8 mouse cellular contexts compared by ENCODE assay signal in the genomic region with DNA sequence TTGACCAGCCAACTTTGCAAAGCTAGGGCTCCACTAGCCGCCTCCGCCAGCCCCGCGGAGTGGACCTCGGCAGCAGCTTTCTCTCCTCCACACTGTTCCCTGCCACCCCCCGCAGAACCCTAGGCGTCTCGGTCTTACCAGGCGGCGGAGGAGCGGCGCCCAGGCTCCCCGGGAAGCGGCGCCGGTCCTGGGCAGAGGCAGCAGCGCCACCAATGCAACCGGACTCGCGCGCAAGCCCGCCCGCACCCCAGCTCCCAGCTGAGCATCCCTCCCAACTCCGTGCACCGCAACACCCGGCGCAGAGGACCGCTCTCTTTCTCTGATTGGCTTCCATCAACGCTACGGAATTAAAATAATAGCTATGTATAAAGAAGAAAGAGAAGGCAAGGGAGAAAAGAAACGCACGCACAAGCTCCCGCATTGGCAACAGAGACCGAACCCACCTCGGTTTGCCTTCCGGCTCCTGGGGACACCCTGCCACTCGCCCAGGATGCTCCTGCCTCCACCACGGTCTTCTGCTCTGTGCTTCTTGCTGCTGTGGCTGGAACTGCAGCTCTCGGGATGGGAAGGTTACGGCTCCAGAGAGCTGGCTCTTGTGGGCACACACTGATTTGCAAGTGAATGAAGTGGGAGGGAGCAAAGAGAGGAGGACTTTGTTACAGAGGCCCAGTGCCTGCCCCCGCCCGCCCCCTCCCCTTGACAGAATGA. TPM values are rescaled to one million over a fixed set of nuclear protein-coding genes. Genes with fewer than 3 reads are reported as not detected.
DNase-seq lines count a peak whose midpoint lies in the region; ATAC-seq lines count a peak whose summit lies in the region.

Cdh6 (minus strand) TSS at position 605 of the 708 bp plus-strand sequence.

- ATAC-seq in frontal cortex, adult (ENCODE audit: low TSS enrichment), result peak; percentile 80
- ATAC-seq in midbrain, embryonic 14.5 days (ENCODE audit: low FRiP score, low TSS enrichment), result peak; percentile 90

- H3K4me3 ChIP-seq in midbrain, embryonic 14.5 days (replicated peaks; ENCODE audit: low read depth, low read length), result peak within 1 kb of the TSS; percentile 63

- no peaks in the 10 kb centered on the region for H3K36me3 ChIP-seq in midbrain, embryonic 14.5 days (ENCODE audit: control insufficient read depth, insufficient read depth, low read length)

- peak within 1 kb of the TSS; percentile 77 for H3K27ac ChIP-seq in midbrain, embryonic 14.5 days (replicated peaks; ENCODE audit: low read depth, low read length)

- H3K4me2 ChIP-seq in midbrain, embryonic 14.5 days (ENCODE audit: low read length), result peak within 1 kb of the TSS; percentile 80

- intact Hi-C loops in heart, postnatal 25 days (cut with DNase I), result loop anchor here (10.0 kb wide), 1 partner anchor 402 kb away; no protein-coding TSS in a partner anchor
- intact Hi-C loops in left cerebral cortex, postnatal 36 days (cut with DNase I), result loop anchor here (5.0 to 10.0 kb wide), 6 partner anchors 36 to 682 kb away; no protein-coding TSS in a partner anchor

- H3K27me3 ChIP-seq in midbrain, embryonic 14.5 days (ENCODE audit: control insufficient read depth, insufficient read depth, low read length), result peaks cover 5% of the 10 kb centered on the region; the same call in 1 of the 2 replicates

- H3K4me1 ChIP-seq in midbrain, embryonic 14.5 days (ENCODE audit: control insufficient read depth, insufficient read depth, low read length), result peaks cover 7% of the 10 kb centered on the region

- peak; percentile 3 to 21 for DNase-seq in heart, adult 18-20 months
- no peak for DNase-seq in heart, postnatal 25 days (ENCODE audit: low spot score)
- DNase-seq in cerebellum, adult 8-10 months, result peak; percentile 14
- peak; percentile 61 for DNase-seq in kidney, adult 18-20 months
- DNase-seq in left cerebral cortex, postnatal 36 days (ENCODE audit: low spot score in 2 of 2), result peak; percentile 73 to 83
- DNase-seq in midbrain, embryonic 14.5 days, result peak; percentile 84
- DNase-seq in B cell, adult 2 months, result no peak

- H3K9ac ChIP-seq in midbrain, embryonic 14.5 days (replicated peaks; ENCODE audit: low read length), result peak within 1 kb of the TSS; percentile 60

- under 1% methylated on average over 42 of the region's 42 CpGs for WGBS in midbrain, embryonic 14.5 days

- H3K9me3 ChIP-seq in midbrain, embryonic 14.5 days (ENCODE audit: control insufficient read depth, low read length), result no peaks in the 10 kb centered on the region

RNA-seq across cellular contexts. Expression of gene Cdh6, which starts in this region (rescaled TPM):
- total RNA-seq in heart, adult 18-20 months (2021), result under 1 TPM; 0.39 to 0.55 TPM
- total RNA-seq in heart, postnatal 25 days (2021), result 1 to 10 TPM in 1 of 2 experiments, under 1 TPM in 1; 0.34 to 1.1 TPM
- 10 to 100 TPM; 26.5 to 27.9 TPM for total RNA-seq in left cerebral cortex, postnatal 36 days (2021)
- 11.1 and 11.4 TPM in 2 replicates for polyA plus RNA-seq in midbrain, embryonic 14.5 days (2014; fragmentation: Nextera tagmentation; extraction: Ambion mirVana)

Comparison
In these comparisons a context has a peak if more than half of its experiments do, and no peak if none do; other contexts are left out.
1. RNA of gene Cdh6 (total RNA-seq): 26.5 to 27.9 TPM in left cerebral cortex, postnatal 36 days; 0.34 to 1.1 TPM in heart, postnatal 25 days and 0.39 to 0.55 TPM in heart, adult 18-20 months; every median in the first group is over 10 times any median in the second.
2. Peak in DNase-seq in heart, adult 18-20 months; RNA of the gene not detected or under 1 TPM.
3. DNase-seq: peak in cerebellum, adult 8-10 months (single experiment), kidney, adult 18-20 months (single experiment), left cerebral cortex, postnatal 36 days (2 of 2) and midbrain, embryonic 14.5 days (single experiment); none in heart, postnatal 25 days (single experiment) and B cell, adult 2 months (0 of 2).